Mouse (Mus musculus) cortical plate, adult 2 months (tissue): ENCODE data around the gene D630003M21Rik.

Experiments used
- CTCF ChIP-seq: fragments of 200-500 bp; IDR thresholded peaks from 2 replicates; pipeline ENCODE4 v1.5.1; 2011; ENCODE audit warnings: mild to moderate bottlenecking, control low read depth, low read length; ENCODE audit not compliant: insufficient read depth; ENCODE audit errors: extremely low read depth
- POLR2A ChIP-seq: fragments of 200-500 bp; IDR thresholded peaks from 2 replicates; pipeline ENCODE4 v1.6.1; 2011; ENCODE audit warnings: mild to moderate bottlenecking, low read length, control low read depth; ENCODE audit not compliant: insufficient read depth; ENCODE audit errors: extremely low read depth

- TF ChIP-seq CTCF (no peak), POLR2A (no peak)
Observed at GRCm38 (mm10) chr2:158216510-158216909, 12.5 kb downstream of the D630003M21Rik start.
